Mouse (Mus musculus): Measurements from ENCODE around the gene Gm3327. TPM values are rescaled to one million over a fixed set of nuclear protein-coding genes. Genes with fewer than 3 reads are reported as not detected.
"Not testable (repeated sequence)": the region's sequence is repeated elsewhere in the genome, so short reads cannot be mapped to it uniquely, and the experiment has no call there.

Gm3327 gene
- total RNA-seq (2015; ENCODE audit: low replicate concordance) (not detected in 2 replicates), total RNA-seq (2017; ENCODE audit: low replicate concordance) (not detected in 2 replicates)

- ATAC-seq (replicated peaks; ENCODE audit: low FRiP score, poor library complexity, severe bottlenecking) = not testable (repeated sequence)
Observed at GRCm38 (mm10) chr14:44123551-44123950, at the start of gene Gm3327. Gene Gm3327 (plus strand): TSS chr14:44123851.

GRCm38 (mm10) chr14:44077785-44078341 is 45.8 kb upstream of the Gm3327 start:
- ATAC-seq (replicated peaks; ENCODE audit: low FRiP score, poor library complexity, severe bottlenecking) = not testable (repeated sequence)

GRCm38 (mm10) chr14:44086588-44086987 is 37.1 kb upstream of the Gm3327 start:
- not testable (repeated sequence) for ATAC-seq (replicated peaks; ENCODE audit: low FRiP score, poor library complexity, severe bottlenecking)

- not testable (repeated sequence) for ATAC-seq (replicated peaks; ENCODE audit: low FRiP score, poor library complexity, severe bottlenecking)
Observed at GRCm38 (mm10) chr14:44087535-44087934, 36.1 kb upstream of the Gm3327 start.

GRCm38 (mm10) chr14:44091524-44091923 is 32.1 kb upstream of the Gm3327 start:
- not testable (repeated sequence) for ATAC-seq (replicated peaks; ENCODE audit: low FRiP score, poor library complexity, severe bottlenecking)

- not testable (repeated sequence) for ATAC-seq (replicated peaks; ENCODE audit: low FRiP score, poor library complexity, severe bottlenecking)
Observed at GRCm38 (mm10) chr14:44094445-44094844, 29.2 kb upstream of the Gm3327 start.

GRCm38 (mm10) chr14:44100030-44100429 is 23.6 kb upstream of the Gm3327 start:
- not testable (repeated sequence) for ATAC-seq (replicated peaks; ENCODE audit: low FRiP score, poor library complexity, severe bottlenecking)

GRCm38 (mm10) chr14:44102354-44102753 is 21.3 kb upstream of the Gm3327 start, which contains the start of gene Ear2:
Gene Ear2 (plus strand): TSS chr14:44102654.
- ATAC-seq (replicated peaks; ENCODE audit: low FRiP score, poor library complexity, severe bottlenecking) = not testable (repeated sequence)

GRCm38 (mm10) chr14:44110981-44111380 is 12.7 kb upstream of the Gm3327 start:
- ATAC-seq (replicated peaks; ENCODE audit: low FRiP score, poor library complexity, severe bottlenecking) = no peak

Other genes with a start within 250 kb of the Gm3327 start
- gene Ear1, start 248.3 kb upstream of the Gm3327 start, total RNA-seq (2015; ENCODE audit: low replicate concordance) = 28.1 TPM in 2 replicates
- gene Ear1, start 248.3 kb upstream of the Gm3327 start, total RNA-seq (2017; ENCODE audit: low replicate concordance) = 31.3 and 37.0 TPM in 2 replicates
- 10.9 TPM in 1 of 2 replicates, not detected in the other for gene Ear10, start 200.3 kb upstream of the Gm3327 start, total RNA-seq (2015; ENCODE audit: low replicate concordance)
- not detected in 2 replicates for gene Ear10, start 200.3 kb upstream of the Gm3327 start, total RNA-seq (2017; ENCODE audit: low replicate concordance)
- 9.4 and 13.8 TPM in 2 replicates for gene Gm8113, start 198.5 kb upstream of the Gm3327 start, total RNA-seq (2015; ENCODE audit: low replicate concordance)
- gene Gm8113, start 198.5 kb upstream of the Gm3327 start, total RNA-seq (2017; ENCODE audit: low replicate concordance) = 5.3 and 7.3 TPM in 2 replicates
- not detected in 2 replicates for gene Ang5, start 166.8 kb upstream of the Gm3327 start, total RNA-seq (2015; ENCODE audit: low replicate concordance)
- not detected in 2 replicates for gene Ang5, start 166.8 kb upstream of the Gm3327 start, total RNA-seq (2017; ENCODE audit: low replicate concordance)
- not detected in 2 replicates for gene Ang6, start 121.6 kb upstream of the Gm3327 start, total RNA-seq (2015; ENCODE audit: low replicate concordance)
- not detected in 2 replicates for gene Ang6, start 121.6 kb upstream of the Gm3327 start, total RNA-seq (2017; ENCODE audit: low replicate concordance)
- gene Ear2, start 21.2 kb upstream of the Gm3327 start, total RNA-seq (2015; ENCODE audit: low replicate concordance) = 41.9 and 51.2 TPM in 2 replicates
- gene Ear2, start 21.2 kb upstream of the Gm3327 start, total RNA-seq (2017; ENCODE audit: low replicate concordance) = 71.5 and 100 TPM in 2 replicates
- gene Gm8212, start 73.8 kb downstream of the Gm3327 start, total RNA-seq (2015; ENCODE audit: low replicate concordance) = not detected in 2 replicates
- gene Gm8212, start 73.8 kb downstream of the Gm3327 start, total RNA-seq (2017; ENCODE audit: low replicate concordance) = not detected in 2 replicates
- not detected in 2 replicates for gene 4930503E14Rik, start 89.4 kb downstream of the Gm3327 start, total RNA-seq (2015; ENCODE audit: low replicate concordance)
- not detected in 2 replicates for gene 4930503E14Rik, start 89.4 kb downstream of the Gm3327 start, total RNA-seq (2017; ENCODE audit: low replicate concordance)
- gene Gm8220, start 161.7 kb downstream of the Gm3327 start, total RNA-seq (2015; ENCODE audit: low replicate concordance) = not detected in 2 replicates
- gene Gm8220, start 161.7 kb downstream of the Gm3327 start, total RNA-seq (2017; ENCODE audit: low replicate concordance) = not detected in 2 replicates
- gene Gm5930, start 214.7 kb downstream of the Gm3327 start, total RNA-seq (2015; ENCODE audit: low replicate concordance) = not detected in 2 replicates
- not detected in 2 replicates for gene Gm5930, start 214.7 kb downstream of the Gm3327 start, total RNA-seq (2017; ENCODE audit: low replicate concordance)
- not detected in 2 replicates for gene Gm8229, start 241.5 kb downstream of the Gm3327 start, total RNA-seq (2015; ENCODE audit: low replicate concordance)
- not detected in 2 replicates for gene Gm8229, start 241.5 kb downstream of the Gm3327 start, total RNA-seq (2017; ENCODE audit: low replicate concordance)